Comparison of ENCODE assay signal across 18 mouse cellular contexts in genomic region chr7:43776506-43776905, GRCm38 (mm10). TPM values are rescaled to one million over a fixed set of nuclear protein-coding genes. Genes with fewer than 3 reads are reported as not detected.
"Had no signal": no experiment of that assay in that cellular context is flagged by ENCODE, and none has a peak within 500 bp of the region (broad histone marks: within the 10 kb centered on the region; RNA-seq: fewer than 3 reads in every experiment).

No protein-coding gene starts in this region.

- H3K4me2 ChIP-seq: limb, embryonic 15.5 days; liver, embryonic 12.5 days; lung, embryonic 15.5 days; midbrain, embryonic 12.5 days had no signal

- H3K9me3 ChIP-seq: limb, embryonic 15.5 days; liver, embryonic 12.5 days; lung, embryonic 15.5 days; midbrain, embryonic 12.5 days had no signal

- DNase-seq: kidney, postnatal 14 days; thymus, postnatal 25 days had no signal

- H3K27me3 ChIP-seq: limb, embryonic 15.5 days; liver, embryonic 12.5 days; lung, embryonic 15.5 days; midbrain, embryonic 12.5 days had no signal

- H3K27ac ChIP-seq: left cerebral cortex, adult 2 months; limb, embryonic 15.5 days; liver, embryonic 12.5 days; lung, embryonic 15.5 days; midbrain, embryonic 12.5 days had no signal

- H3K4me1 ChIP-seq: liver, embryonic 12.5 days had no signal

- H3K4me3 ChIP-seq: left cerebral cortex, adult 2 months; limb, embryonic 15.5 days; liver, embryonic 12.5 days; lung, embryonic 15.5 days; midbrain, embryonic 12.5 days had no signal

- ATAC-seq: intestine, postnatal 0 days; liver, embryonic 12.5 days; midbrain, embryonic 16.5 days had no signal

- H3K36me3 ChIP-seq: limb, embryonic 15.5 days; liver, embryonic 12.5 days; lung, embryonic 15.5 days; midbrain, embryonic 12.5 days had no signal

- H3K9ac ChIP-seq: limb, embryonic 15.5 days; liver, embryonic 12.5 days; lung, embryonic 15.5 days; midbrain, embryonic 12.5 days had no signal

RNA-seq across cellular contexts. Expression of gene Klk11, which starts 2.1 kb away (rescaled TPM):
- total RNA-seq: layer of hippocampus, postnatal 25 days; left cerebral cortex, adult 2 months; left cerebral cortex, postnatal 14 days; megakaryocyte-erythroid progenitor cell, adult 5-6 weeks had no signal
- polyA plus RNA-seq: kidney, embryonic 14.5 days; limb, embryonic 11.5 days; liver, embryonic 12.5 days; liver, embryonic 16.5 days; midbrain, embryonic 12.5 days; midbrain, embryonic 16.5 days; neural tube, embryonic 14.5 days; testis, adult 2 months had no signal

RNA-seq across cellular contexts. Expression of gene Klk10, which starts 4.3 kb away (rescaled TPM):
- total RNA-seq: left cerebral cortex, adult 2 months; megakaryocyte-erythroid progenitor cell, adult 5-6 weeks had no signal
- polyA plus RNA-seq: liver, embryonic 12.5 days; liver, embryonic 16.5 days; neural tube, embryonic 14.5 days; testis, adult 2 months had no signal

RNA-seq across cellular contexts. Expression of gene Klk12, which starts 7.8 kb away (rescaled TPM):
- total RNA-seq: layer of hippocampus, postnatal 25 days; left cerebral cortex, adult 2 months; left cerebral cortex, postnatal 14 days; megakaryocyte-erythroid progenitor cell, adult 5-6 weeks had no signal
- polyA plus RNA-seq: intestine, postnatal 0 days; kidney, embryonic 14.5 days; limb, embryonic 11.5 days; liver, embryonic 12.5 days; liver, embryonic 16.5 days; lung, embryonic 15.5 days; midbrain, embryonic 12.5 days; midbrain, embryonic 16.5 days; neural tube, embryonic 14.5 days; testis, adult 2 months; urinary bladder, adult 2 months had no signal

RNA-seq across cellular contexts. Expression of gene Klk9, which starts 15.2 kb away (rescaled TPM):
- total RNA-seq: left cerebral cortex, adult 2 months; left cerebral cortex, postnatal 14 days; megakaryocyte-erythroid progenitor cell, adult 5-6 weeks had no signal
- polyA plus RNA-seq: intestine, postnatal 0 days; kidney, embryonic 14.5 days; limb, embryonic 11.5 days; liver, embryonic 12.5 days; liver, embryonic 16.5 days; midbrain, embryonic 12.5 days; neural tube, embryonic 14.5 days; testis, adult 2 months; urinary bladder, adult 2 months had no signal
